ENCODE assay signal across 8 mouse cellular contexts in the genomic region with DNA sequence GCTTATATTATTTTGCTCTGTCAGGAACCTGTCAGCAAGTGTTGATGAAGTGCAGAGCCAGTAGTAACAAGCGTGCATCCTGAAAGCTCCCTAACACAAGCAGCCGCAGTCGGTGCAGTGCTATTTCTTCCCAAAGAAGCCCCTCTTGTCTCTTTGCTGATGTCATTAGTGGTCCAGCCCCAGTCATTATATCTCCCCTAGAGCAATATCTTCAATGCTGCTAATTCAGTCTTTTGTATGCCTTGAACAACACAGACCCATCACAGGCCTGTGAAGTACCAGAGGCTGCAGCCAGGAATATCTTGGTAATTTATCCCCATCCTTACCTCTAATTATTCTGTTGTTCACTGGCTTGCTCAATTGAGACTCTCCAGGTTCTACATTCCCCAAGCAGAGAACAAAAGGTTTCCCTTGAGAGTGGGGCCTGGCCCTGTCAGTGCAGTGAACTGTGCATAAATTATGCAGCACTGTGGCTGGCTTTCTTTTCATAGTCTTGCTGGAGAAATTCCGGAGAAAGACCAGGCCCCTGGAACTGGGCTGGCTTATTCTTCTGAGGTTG.
DNase-seq lines count a peak whose midpoint lies in the region; ATAC-seq lines count a peak whose summit lies in the region.

No protein-coding gene starts in this region.

- peaks cover 17% of the 10 kb centered on the region for H3K4me1 ChIP-seq in forebrain, embryonic 15.5 days
- peaks cover 5% of the 10 kb centered on the region; the same call in 1 of the 2 replicates for H3K4me1 ChIP-seq in stomach, embryonic 15.5 days

- H3K9me3 ChIP-seq in forebrain, embryonic 15.5 days = no peaks in the 10 kb centered on the region
- H3K9me3 ChIP-seq in stomach, embryonic 15.5 days = no peaks in the 10 kb centered on the region

- H3K9ac ChIP-seq in forebrain, embryonic 15.5 days (replicated peaks) = no peak overlapping the region
- no peak overlapping the region for H3K9ac ChIP-seq in stomach, embryonic 15.5 days

- H3K36me3 ChIP-seq in forebrain, embryonic 15.5 days = no peaks in the 10 kb centered on the region
- H3K36me3 ChIP-seq in stomach, embryonic 15.5 days = no peaks in the 10 kb centered on the region

- peak overlapping the region; percentile 64 for H3K27ac ChIP-seq in forebrain, embryonic 15.5 days (replicated peaks)
- peak overlapping the region; percentile 52; the same call in 1 of the 2 replicates for H3K27ac ChIP-seq in stomach, embryonic 15.5 days

- intact Hi-C loops in heart, postnatal 10 days (cut with DNase I) = no loop called here
- intact Hi-C loops in heart, postnatal 25 days (cut with DNase I) = no loop called here

- WGBS in forebrain, embryonic 15.5 days = 3% methylated on average over 4 of the region's 4 CpGs
- WGBS in stomach, embryonic 15.5 days = 31% methylated on average over 4 of the region's 4 CpGs

- peak; percentile 88 for ATAC-seq in forebrain, embryonic 15.5 days (replicated peaks)
- peak; percentile 84 for ATAC-seq in stomach, embryonic 15.5 days (ENCODE audit: insufficient read depth, low FRiP score, low read depth)

- no peaks in the 10 kb centered on the region for H3K27me3 ChIP-seq in forebrain, embryonic 15.5 days
- H3K27me3 ChIP-seq in stomach, embryonic 15.5 days (replicated peaks) = no peaks in the 10 kb centered on the region

- H3K4me2 ChIP-seq in forebrain, embryonic 15.5 days (replicated peaks) = no peak overlapping the region
- no peak overlapping the region for H3K4me2 ChIP-seq in stomach, embryonic 15.5 days

- DNase-seq in heart, postnatal 10 days = peak; percentile 12 to 13
- DNase-seq in heart, postnatal 25 days (ENCODE audit: low spot score) = no peak
- DNase-seq in kidney, postnatal 14 days = peak; percentile 54
- no peak for DNase-seq in cerebellum, adult 8-10 months
- DNase-seq in cerebellum, postnatal 36 days = no peak
- DNase-seq in thymus, adult 18-20 months = no peak

- H3K4me3 ChIP-seq in forebrain, embryonic 15.5 days = no peak overlapping the region
- no peak overlapping the region for H3K4me3 ChIP-seq in stomach, embryonic 15.5 days (replicated peaks)

Comparison
In these comparisons a context has a peak if more than half of its experiments do, and no peak if none do; other contexts are left out.
1. DNase-seq: peak in heart, postnatal 10 days (2 of 2) and kidney, postnatal 14 days (single experiment); none in heart, postnatal 25 days (single experiment), cerebellum, adult 8-10 months (single experiment), cerebellum, postnatal 36 days (0 of 2) and thymus, adult 18-20 months (0 of 2).